Mouse (Mus musculus): ENCODE data around the gene Ptch2. TPM values are rescaled to one million over a fixed set of nuclear protein-coding genes. Genes with fewer than 3 reads are reported as not detected.

The Ptch2 gene
- polyA plus RNA-seq, 1 experiment: 31.2 TPM

DNA sequence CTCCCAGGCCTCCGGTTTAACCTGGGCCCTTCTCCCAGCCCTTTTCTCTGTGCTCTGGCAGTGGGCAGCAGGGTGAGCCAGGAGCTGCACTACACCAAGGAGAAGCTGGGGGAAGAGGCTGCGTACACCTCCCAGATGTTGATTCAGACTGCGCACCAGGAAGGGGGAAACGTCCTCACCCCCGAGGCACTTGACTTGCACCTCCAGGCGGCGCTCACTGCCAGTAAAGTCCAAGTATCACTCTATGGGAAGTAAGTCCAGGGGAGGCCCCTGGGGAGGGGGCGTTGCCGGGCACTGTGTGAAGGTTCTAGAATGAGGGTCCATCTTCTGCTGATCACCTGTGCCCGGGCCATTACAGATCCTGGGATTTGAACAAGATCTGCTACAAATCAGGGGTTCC is 8.8 kb downstream of the Ptch2 start:
- Histone ChIP-seq H3K4me1 (ENCODE audit: control insufficient read depth, insufficient read depth, low read length) (no peaks in the 10 kb centered on the region), H3K27ac (ENCODE audit: control insufficient read depth, insufficient read depth, low read depth, low read length) (no peak overlapping the region), H3K4me3 (ENCODE audit: control insufficient read depth, low read depth, low read length) (peak overlapping the region; percentile 48), H3K27me3 (ENCODE audit: control insufficient read depth, insufficient read depth, low read length) (no peaks in the 10 kb centered on the region), H3K36me3 (ENCODE audit: control insufficient read depth, insufficient read depth, low read length) (no peaks in the 10 kb centered on the region)
- TF ChIP-seq POLR2A (IDR thresholded peaks at IDR 0.05; ENCODE audit: control insufficient read depth, low read depth, low read length): no peak
- no peak for TF ChIP-seq CTCF (IDR thresholded peaks at IDR 0.05; ENCODE audit: control insufficient read depth, insufficient read depth, insufficient replicate concordance, low read depth, low read length)

DNA sequence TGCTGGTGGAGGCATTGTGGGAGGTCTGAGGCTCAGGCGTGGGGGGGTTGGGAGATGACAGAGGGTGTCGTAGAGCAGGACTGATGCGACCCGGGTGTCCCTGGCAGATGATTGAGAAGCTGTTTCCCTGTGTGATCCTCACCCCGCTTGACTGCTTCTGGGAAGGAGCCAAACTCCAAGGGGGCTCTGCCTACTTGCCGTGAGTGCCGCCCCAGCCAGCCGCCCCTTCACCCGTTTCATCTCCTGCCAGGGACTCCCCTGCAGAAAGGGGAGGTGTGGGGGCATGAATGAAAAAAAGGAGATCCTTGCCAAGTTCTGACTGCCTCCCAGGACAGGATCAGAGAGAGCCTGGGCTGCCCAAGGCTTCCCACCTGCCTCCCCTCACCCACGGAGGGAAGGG is 9.3 kb downstream of the Ptch2 start:
- Histone ChIP-seq H3K36me3 (ENCODE audit: control insufficient read depth, insufficient read depth, low read length) (no peaks in the 10 kb centered on the region), H3K4me1 (ENCODE audit: control insufficient read depth, insufficient read depth, low read length) (no peaks in the 10 kb centered on the region), H3K27me3 (ENCODE audit: control insufficient read depth, insufficient read depth, low read length) (no peaks in the 10 kb centered on the region), H3K27ac (ENCODE audit: control insufficient read depth, insufficient read depth, low read depth, low read length) (no peak overlapping the region), H3K4me3 (ENCODE audit: control insufficient read depth, low read depth, low read length) (peak overlapping the region; percentile 48)
- TF ChIP-seq CTCF (IDR thresholded peaks at IDR 0.05; ENCODE audit: control insufficient read depth, insufficient read depth, insufficient replicate concordance, low read depth, low read length) (no peak), POLR2A (IDR thresholded peaks at IDR 0.05; ENCODE audit: control insufficient read depth, low read depth, low read length) (no peak)

DNA sequence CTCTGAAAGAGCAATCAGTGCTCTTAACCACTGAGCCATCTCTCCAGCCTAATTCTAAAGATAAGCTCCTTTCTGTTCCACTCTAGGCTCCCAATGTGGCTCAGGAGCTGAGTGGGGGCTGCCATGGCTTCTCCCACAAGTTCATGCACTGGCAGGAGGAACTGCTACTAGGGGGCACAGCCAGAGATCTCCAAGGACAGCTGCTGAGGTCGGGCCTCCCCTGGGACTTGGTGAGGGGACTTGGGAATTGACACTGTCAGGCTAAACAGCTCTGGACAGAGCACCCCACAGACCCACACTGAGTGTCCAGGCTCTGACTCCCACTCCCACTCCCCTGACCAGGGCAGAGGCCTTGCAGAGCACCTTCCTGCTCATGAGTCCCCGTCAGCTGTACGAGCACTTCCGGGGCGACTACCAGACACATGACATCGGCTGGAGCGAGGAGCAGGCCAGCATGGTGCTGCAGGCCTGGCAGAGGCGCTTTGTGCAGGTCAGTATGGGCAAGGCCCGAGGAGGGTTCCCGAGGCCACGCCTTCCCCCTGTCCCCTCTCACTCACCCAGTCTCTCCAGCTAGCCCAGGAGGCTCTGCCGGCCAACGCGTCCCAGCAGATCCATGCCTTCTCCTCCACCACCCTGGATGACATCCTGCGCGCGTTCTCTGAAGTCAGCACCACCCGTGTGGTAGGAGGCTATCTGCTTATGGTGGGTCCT is 12.1 kb downstream of the Ptch2 start:
- H3K4me3 ChIP-seq (ENCODE audit: control insufficient read depth, low read depth, low read length): no peak overlapping the region
- H3K27me3 ChIP-seq (ENCODE audit: control insufficient read depth, insufficient read depth, low read length): no peaks in the 10 kb centered on the region
- no peaks in the 10 kb centered on the region for H3K4me1 ChIP-seq (ENCODE audit: control insufficient read depth, insufficient read depth, low read length)
- TF ChIP-seq POLR2A (IDR thresholded peaks at IDR 0.05; ENCODE audit: control insufficient read depth, low read depth, low read length) (no peak), CTCF (IDR thresholded peaks at IDR 0.05; ENCODE audit: control insufficient read depth, insufficient read depth, insufficient replicate concordance, low read depth, low read length) (no peak)
- no peak overlapping the region for H3K27ac ChIP-seq (ENCODE audit: control insufficient read depth, insufficient read depth, low read depth, low read length)
- H3K36me3 ChIP-seq (ENCODE audit: control insufficient read depth, insufficient read depth, low read length): no peaks in the 10 kb centered on the region

DNA sequence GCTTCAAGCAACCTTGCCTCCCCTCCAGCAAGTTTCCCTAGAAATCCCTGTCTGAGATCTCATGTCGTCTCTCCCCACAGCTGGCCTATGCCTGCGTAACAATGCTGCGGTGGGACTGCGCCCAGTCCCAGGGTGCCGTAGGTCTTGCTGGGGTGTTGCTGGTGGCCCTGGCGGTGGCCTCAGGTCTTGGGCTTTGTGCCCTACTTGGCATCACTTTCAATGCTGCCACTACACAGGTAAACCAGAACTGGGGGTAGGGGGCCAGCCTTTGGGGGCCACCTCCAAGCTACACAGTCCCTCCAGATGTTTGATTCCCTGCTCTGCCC is 12.6 kb downstream of the Ptch2 start:
- no peak for TF ChIP-seq CTCF (IDR thresholded peaks at IDR 0.05; ENCODE audit: control insufficient read depth, insufficient read depth, insufficient replicate concordance, low read depth, low read length)
- TF ChIP-seq POLR2A (IDR thresholded peaks at IDR 0.05; ENCODE audit: control insufficient read depth, low read depth, low read length): no peak
- no peak overlapping the region for H3K4me3 ChIP-seq (ENCODE audit: control insufficient read depth, low read depth, low read length)
- no peak overlapping the region for H3K27ac ChIP-seq (ENCODE audit: control insufficient read depth, insufficient read depth, low read depth, low read length)
- H3K4me1 ChIP-seq (ENCODE audit: control insufficient read depth, insufficient read depth, low read length): no peaks in the 10 kb centered on the region
- no peaks in the 10 kb centered on the region for H3K27me3 ChIP-seq (ENCODE audit: control insufficient read depth, insufficient read depth, low read length)
- H3K36me3 ChIP-seq (ENCODE audit: control insufficient read depth, insufficient read depth, low read length): no peaks in the 10 kb centered on the region

DNA sequence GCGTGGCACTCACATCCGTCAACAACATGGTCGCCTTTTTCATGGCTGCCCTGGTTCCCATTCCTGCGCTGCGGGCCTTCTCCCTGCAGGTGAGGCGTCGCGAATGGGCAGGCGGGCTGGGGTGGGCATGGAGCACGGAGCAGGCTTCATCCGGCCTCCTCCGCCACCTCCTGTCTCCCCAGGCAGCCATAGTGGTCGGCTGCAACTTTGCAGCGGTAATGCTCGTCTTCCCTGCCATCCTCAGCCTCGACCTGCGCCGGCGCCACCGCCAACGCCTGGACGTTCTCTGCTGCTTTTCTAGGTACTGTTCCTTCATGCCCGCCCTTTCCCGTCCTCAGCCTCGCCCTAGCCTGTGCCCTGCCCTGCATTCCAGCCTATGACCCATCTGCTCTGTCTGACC is 13.5 kb downstream of the Ptch2 start:
- Histone ChIP-seq H3K27ac (ENCODE audit: control insufficient read depth, insufficient read depth, low read depth, low read length) (no peak overlapping the region), H3K4me1 (ENCODE audit: control insufficient read depth, insufficient read depth, low read length) (no peaks in the 10 kb centered on the region), H3K4me3 (ENCODE audit: control insufficient read depth, low read depth, low read length) (no peak overlapping the region), H3K27me3 (ENCODE audit: control insufficient read depth, insufficient read depth, low read length) (no peaks in the 10 kb centered on the region), H3K36me3 (ENCODE audit: control insufficient read depth, insufficient read depth, low read length) (no peaks in the 10 kb centered on the region; the same call in 1 of the 2 replicates)
- TF ChIP-seq CTCF (IDR thresholded peaks at IDR 0.05; ENCODE audit: control insufficient read depth, insufficient read depth, insufficient replicate concordance, low read depth, low read length) (no peak), POLR2A (IDR thresholded peaks at IDR 0.05; ENCODE audit: control insufficient read depth, low read depth, low read length) (no peak)

DNA sequence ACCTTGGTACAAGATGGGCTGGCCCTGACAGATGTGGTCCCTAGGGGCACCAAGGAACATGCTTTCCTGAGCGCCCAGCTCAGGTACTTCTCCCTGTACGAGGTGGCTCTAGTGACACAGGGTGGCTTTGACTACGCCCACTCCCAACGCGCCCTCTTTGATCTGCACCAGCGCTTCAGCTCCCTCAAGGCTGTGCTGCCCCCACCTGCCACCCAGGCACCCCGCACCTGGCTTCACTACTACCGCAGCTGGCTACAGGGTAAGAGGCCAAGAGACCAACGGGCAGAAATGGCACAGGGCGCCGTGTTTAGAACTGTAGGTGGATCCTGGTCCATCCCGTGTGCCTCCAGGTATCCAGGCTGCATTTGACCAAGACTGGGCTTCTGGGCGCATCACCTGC is 14.4 kb downstream of the Ptch2 start:
- Histone ChIP-seq H3K4me3 (ENCODE audit: control insufficient read depth, low read depth, low read length) (no peak overlapping the region), H3K4me1 (ENCODE audit: control insufficient read depth, insufficient read depth, low read length) (no peaks in the 10 kb centered on the region), H3K27ac (ENCODE audit: control insufficient read depth, insufficient read depth, low read depth, low read length) (no peak overlapping the region), H3K36me3 (ENCODE audit: control insufficient read depth, insufficient read depth, low read length) (peaks cover 1% of the 10 kb centered on the region; the same call in 1 of the 2 replicates), H3K27me3 (ENCODE audit: control insufficient read depth, insufficient read depth, low read length) (no peaks in the 10 kb centered on the region)
- TF ChIP-seq CTCF (IDR thresholded peaks at IDR 0.05; ENCODE audit: control insufficient read depth, insufficient read depth, insufficient replicate concordance, low read depth, low read length) (no peak), POLR2A (IDR thresholded peaks at IDR 0.05; ENCODE audit: control insufficient read depth, low read depth, low read length) (no peak)

DNA sequence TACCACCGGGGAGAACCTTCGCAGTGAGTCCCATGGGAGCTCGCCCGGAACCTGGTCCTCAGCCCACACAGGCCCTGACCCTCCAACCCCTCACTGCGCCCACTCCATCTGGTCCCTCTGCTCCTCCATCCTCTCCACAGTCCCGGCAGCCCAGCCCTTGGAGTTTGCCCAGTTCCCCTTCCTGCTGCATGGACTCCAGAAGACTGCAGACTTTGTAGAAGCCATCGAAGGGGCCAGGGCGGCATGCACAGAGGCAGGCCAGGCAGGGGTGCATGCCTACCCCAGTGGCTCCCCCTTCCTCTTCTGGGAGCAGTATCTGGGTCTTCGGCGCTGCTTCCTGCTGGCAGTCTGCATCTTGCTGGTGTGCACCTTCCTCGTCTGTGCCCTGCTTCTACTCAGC is 15.1 kb downstream of the Ptch2 start:
- no peaks in the 10 kb centered on the region for H3K4me1 ChIP-seq (ENCODE audit: control insufficient read depth, insufficient read depth, low read length)
- H3K27ac ChIP-seq (ENCODE audit: control insufficient read depth, insufficient read depth, low read depth, low read length): no peak overlapping the region
- H3K27me3 ChIP-seq (ENCODE audit: control insufficient read depth, insufficient read depth, low read length): no peaks in the 10 kb centered on the region
- H3K4me3 ChIP-seq (ENCODE audit: control insufficient read depth, low read depth, low read length): no peak overlapping the region
- TF ChIP-seq POLR2A (IDR thresholded peaks at IDR 0.05; ENCODE audit: control insufficient read depth, low read depth, low read length): no peak
- TF ChIP-seq CTCF (IDR thresholded peaks at IDR 0.05; ENCODE audit: control insufficient read depth, insufficient read depth, insufficient replicate concordance, low read depth, low read length): no peak
- peaks cover 1% of the 10 kb centered on the region; the same call in 1 of the 2 replicates for H3K36me3 ChIP-seq (ENCODE audit: control insufficient read depth, insufficient read depth, low read length)

All from testis, adult 2 months (tissue).